Mouse (Mus musculus) embryonic facial prominence, embryonic 13.5 days (tissue): ENCODE measurements around the gene Cmc4. TPM values are rescaled to one million over a fixed set of nuclear protein-coding genes. Genes with fewer than 3 reads are reported as not detected.
A peak's percentile ranks its signal among the peaks of the same experiment; 100 is the strongest.

ENCODE experiments used
- ATAC-seq: fragments of 200-750 bp; cut with Nextera tagmentation; 2 replicates; pipeline ENCODE4 v1.8.0; 2017; ENCODE audit warnings: low read depth; ENCODE audit not compliant: insufficient number of reproducible peaks, insufficient read depth, low FRiP score, low TSS enrichment
- H3K27ac ChIP-seq: fragments of 300-500 bp; sonication (generic); 2 replicates; pipeline ENCODE4 v1.5.1; 2015; ENCODE audit warnings: moderate library complexity, mild to moderate bottlenecking, inconsistent platforms
- H3K27me3 ChIP-seq: fragments of 300-500 bp; sonication (generic); 2 replicates; pipeline ENCODE4 v1.6.1; 2015; ENCODE audit warnings: mild to moderate bottlenecking, inconsistent platforms
- H3K36me3 ChIP-seq: fragments of 300-500 bp; sonication (generic); 2 replicates; pipeline ENCODE4 v1.6.1; 2015; ENCODE audit warnings: mild to moderate bottlenecking, inconsistent platforms
- H3K4me1 ChIP-seq: fragments of 300-500 bp; sonication (generic); 2 replicates; pipeline ENCODE4 v1.6.1; 2015; ENCODE audit warnings: inconsistent platforms
- H3K4me2 ChIP-seq: fragments of 300-500 bp; sonication (generic); 2 replicates; pipeline ENCODE4 v1.6.1; 2015; ENCODE audit warnings: moderate library complexity, mild to moderate bottlenecking, inconsistent platforms
- H3K4me3 ChIP-seq: fragments of 300-500 bp; sonication (generic); 2 replicates; pipeline ENCODE4 v1.5.1; 2015; ENCODE audit warnings: mild to moderate bottlenecking, inconsistent platforms
- H3K9ac ChIP-seq: fragments of 300-500 bp; sonication (generic); 2 replicates; pipeline ENCODE4 v1.6.1; 2015; ENCODE audit warnings: mild to moderate bottlenecking, inconsistent platforms
- H3K9me3 ChIP-seq: fragments of 300-500 bp; sonication (generic); 2 replicates; pipeline ENCODE4 v1.6.1; 2016; ENCODE audit warnings: inconsistent platforms
- WGBS: fragments of 180-500 bp; shearing (Covaris S2); methylation state at CpG from one replicate; pipeline ENCODE4 v1.1.7; 2015; ENCODE audit warnings: mixed read lengths; 5-methylcytosine and 5-hydroxymethylcytosine counted together
- polyA plus RNA-seq: library from polyadenylated mRNA; unstranded; fragments of >200 nt; fragmentation: Nextera tagmentation; extraction: Ambion mirVana; gene quantifications from 2 replicates; pipeline ENCODE4 v1.2.1, GENCODE M21; 2015

The Cmc4 gene
- polyA plus RNA-seq = 29.6 and 30.8 TPM in 2 replicates

GRCm38 (mm10) chrX:75415936-75416785 is at the start of gene Cmc4, which contains the start of the genes Mtcp1 and Brcc3:
Cmc4 (minus strand) TSS chrX:75416584.
Mtcp1 (minus strand) TSS chrX:75416588.
Brcc3 (plus strand) TSS chrX:75416628.
- H3K36me3 ChIP-seq = no peaks in the 10 kb centered on the region
- no peaks in the 10 kb centered on the region; the same call in 1 of the 2 replicates for H3K27me3 ChIP-seq
- peak within 1 kb of the TSS; percentile 72 for H3K9ac ChIP-seq
- H3K9me3 ChIP-seq = no peaks in the 10 kb centered on the region
- peak within 1 kb of the TSS; percentile 86 for H3K27ac ChIP-seq
- H3K4me1 ChIP-seq = no peaks in the 10 kb centered on the region
- WGBS = 23% methylated on average over 52 of the region's 52 CpGs
- peak within 1 kb of the TSS; percentile 52 for H3K4me3 ChIP-seq
- peak within 1 kb of the TSS; percentile 58 for H3K4me2 ChIP-seq
- ATAC-seq = peak; percentile 100

- Histone ChIP-seq H3K4me2 (no peak overlapping the region), H3K27me3 (no peaks in the 10 kb centered on the region), H3K27ac (no peak overlapping the region), H3K9ac (no peak overlapping the region), H3K36me3 (peaks cover 36% of the 10 kb centered on the region), H3K9me3 (peaks cover 3% of the 10 kb centered on the region; the same call in 1 of the 2 replicates), H3K4me1 (no peaks in the 10 kb centered on the region), H3K4me3 (no peak overlapping the region)
- ATAC-seq = no peak
- WGBS = 70% methylated on average over 1 of the region's 1 CpGs
These were observed 38.2 kb upstream of the Cmc4 start for GRCm38 (mm10) chrX:75454597-75454996.

GRCm38 (mm10) chrX:75409711-75410110 is 6.7 kb downstream of the Cmc4 start:
- no peak for ATAC-seq
- H3K27ac ChIP-seq = no peak overlapping the region
- no peaks in the 10 kb centered on the region for H3K9me3 ChIP-seq
- no peaks in the 10 kb centered on the region for H3K4me1 ChIP-seq
- no peaks in the 10 kb centered on the region for H3K36me3 ChIP-seq
- no peak overlapping the region for H3K4me2 ChIP-seq
- no peak overlapping the region for H3K4me3 ChIP-seq
- H3K27me3 ChIP-seq = no peaks in the 10 kb centered on the region
- WGBS = 98% methylated on average over 1 of the region's 1 CpGs
- H3K9ac ChIP-seq = no peak overlapping the region

- H3K4me3 ChIP-seq = no peak overlapping the region
- no peaks in the 10 kb centered on the region for H3K4me1 ChIP-seq
- no peak for ATAC-seq
- no peak overlapping the region for H3K4me2 ChIP-seq
- no peaks in the 10 kb centered on the region for H3K9me3 ChIP-seq
- no peak overlapping the region for H3K9ac ChIP-seq
- no peak overlapping the region for H3K27ac ChIP-seq
- 0 out of 2 replicates have a peak, but pooled peaks cover 4% of the 10 kb centered on the region for H3K36me3 ChIP-seq
- no peaks in the 10 kb centered on the region for H3K27me3 ChIP-seq
These were observed 13.0 kb downstream of the Cmc4 start for GRCm38 (mm10) chrX:75403350-75403749.

GRCm38 (mm10) chrX:75402668-75403067 is 13.7 kb downstream of the Cmc4 start:
- Histone ChIP-seq H3K4me2 (no peak overlapping the region), H3K36me3 (0 out of 2 replicates have a peak, but pooled peaks cover 4% of the 10 kb centered on the region), H3K27ac (no peak overlapping the region), H3K4me3 (no peak overlapping the region), H3K9ac (no peak overlapping the region), H3K9me3 (no peaks in the 10 kb centered on the region), H3K27me3 (no peaks in the 10 kb centered on the region), H3K4me1 (no peaks in the 10 kb centered on the region)
- WGBS = 81% methylated on average over 2 of the region's 2 CpGs
- no peak for ATAC-seq

GRCm38 (mm10) chrX:75399471-75399870 is 16.9 kb downstream of the Cmc4 start:
- H3K27me3 ChIP-seq = no peaks in the 10 kb centered on the region
- H3K4me2 ChIP-seq = no peak overlapping the region
- no peaks in the 10 kb centered on the region for H3K9me3 ChIP-seq
- H3K27ac ChIP-seq = no peak overlapping the region
- WGBS = 87% methylated on average over 1 of the region's 1 CpGs
- ATAC-seq = no peak
- no peak overlapping the region for H3K4me3 ChIP-seq
- H3K4me1 ChIP-seq = no peaks in the 10 kb centered on the region
- 0 out of 2 replicates have a peak, but pooled peaks cover 7% of the 10 kb centered on the region for H3K36me3 ChIP-seq
- H3K9ac ChIP-seq = no peak overlapping the region

- no peaks in the 10 kb centered on the region for H3K36me3 ChIP-seq
- no peaks in the 10 kb centered on the region for H3K9me3 ChIP-seq
- H3K4me2 ChIP-seq = peak within 1 kb of the TSS; percentile 53
- peak within 1 kb of the TSS; percentile 52 for H3K4me3 ChIP-seq
- 22% methylated on average over 24 of the region's 25 CpGs for WGBS
- H3K27ac ChIP-seq = peak within 1 kb of the TSS; percentile 39; the same call in 1 of the 2 replicates
- no peaks in the 10 kb centered on the region for H3K4me1 ChIP-seq
- peak; percentile 87 for ATAC-seq
- H3K27me3 ChIP-seq = no peaks in the 10 kb centered on the region
- H3K9ac ChIP-seq = peak within 1 kb of the TSS; percentile 78
These were observed 34.1 kb downstream of the Cmc4 start, which contains the start of the genes Fundc2 and F8 for GRCm38 (mm10) chrX:75382195-75382771. Fundc2 (plus strand) TSS chrX:75382399. F8 (minus strand) TSS chrX:75382615.

- no peak overlapping the region for H3K9ac ChIP-seq
These were observed 34.7 kb downstream of the Cmc4 start for GRCm38 (mm10) chrX:75381699-75382098.

GRCm38 (mm10) chrX:75381176-75381575 is 35.2 kb downstream of the Cmc4 start:
- Histone ChIP-seq H3K4me1 (no peaks in the 10 kb centered on the region), H3K36me3 (no peaks in the 10 kb centered on the region), H3K9me3 (no peaks in the 10 kb centered on the region), H3K27ac (no peak overlapping the region), H3K9ac (no peak overlapping the region), H3K4me3 (no peak overlapping the region), H3K4me2 (no peak overlapping the region), H3K27me3 (no peaks in the 10 kb centered on the region)
- WGBS = 81% methylated on average over 1 of the region's 1 CpGs
- ATAC-seq = no peak

More at GRCm38 (mm10) chrX:75381699-75382098, 34.7 kb downstream of the Cmc4 start:
- no peak for ATAC-seq
- Histone ChIP-seq H3K9me3 (no peaks in the 10 kb centered on the region), H3K4me2 (peak overlapping the region; percentile 53), H3K27ac (no peak overlapping the region), H3K27me3 (no peaks in the 10 kb centered on the region), H3K4me1 (no peaks in the 10 kb centered on the region), H3K4me3 (peak overlapping the region; percentile 52), H3K36me3 (no peaks in the 10 kb centered on the region)
- 70% methylated on average over 5 of the region's 5 CpGs for WGBS

- no peak overlapping the region for H3K4me2 ChIP-seq
- H3K36me3 ChIP-seq = no peaks in the 10 kb centered on the region
- no peaks in the 10 kb centered on the region for H3K4me1 ChIP-seq
- no peak overlapping the region for H3K9ac ChIP-seq
- H3K9me3 ChIP-seq = no peaks in the 10 kb centered on the region
- ATAC-seq = no peak
- no peaks in the 10 kb centered on the region for H3K27me3 ChIP-seq
- H3K4me3 ChIP-seq = no peak overlapping the region
- no peak overlapping the region for H3K27ac ChIP-seq
These were observed 39.6 kb downstream of the Cmc4 start for GRCm38 (mm10) chrX:75376815-75377214.

- Histone ChIP-seq H3K27ac (no peak overlapping the region), H3K9ac (no peak overlapping the region), H3K4me1 (no peaks in the 10 kb centered on the region), H3K9me3 (no peaks in the 10 kb centered on the region), H3K4me2 (no peak overlapping the region), H3K36me3 (no peaks in the 10 kb centered on the region), H3K27me3 (no peaks in the 10 kb centered on the region), H3K4me3 (no peak overlapping the region)
- ATAC-seq = no peak
- WGBS = 68% methylated on average over 2 of the region's 2 CpGs
These were observed 43.5 kb downstream of the Cmc4 start for GRCm38 (mm10) chrX:75372666-75373425.
